Mouse (Mus musculus) ovary, postnatal 36 days (tissue): ENCODE data around the gene Krt76.

Source experiments
- DNase-seq: peaks from one replicate; pipeline ENCODE4 v3.0.0; 2022; ENCODE audit warnings: low spot score, mixed read lengths

Gene Krt76

GRCm38 (mm10) chr15:101860421-101861130 lies 32.1 kb downstream of the Krt76 start:
- peak; percentile 28 for DNase-seq

DNA sequence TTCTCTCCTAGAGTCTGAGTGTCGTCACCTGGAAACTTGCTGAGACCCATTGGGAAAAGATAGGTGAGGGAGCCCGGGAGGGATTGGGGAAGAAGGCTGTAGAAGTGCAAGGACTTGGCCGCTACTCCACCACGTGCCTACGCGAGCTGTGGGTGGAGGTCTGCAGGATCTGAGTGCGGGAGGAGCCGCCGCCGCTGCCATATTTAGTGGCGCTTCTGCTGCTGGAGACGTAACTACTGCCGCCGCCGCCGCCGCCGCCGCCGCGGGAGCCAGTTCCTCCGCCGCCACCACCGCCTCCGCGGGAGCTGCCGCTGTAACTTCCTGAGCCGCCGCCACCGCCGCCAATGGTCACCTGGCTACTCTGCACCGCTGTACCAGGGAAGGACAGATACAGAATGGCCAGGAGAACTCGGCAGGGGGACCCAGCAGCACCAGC lies 33.0 kb downstream of the Krt76 start:
- DNase-seq: peak; percentile 50

DNA sequence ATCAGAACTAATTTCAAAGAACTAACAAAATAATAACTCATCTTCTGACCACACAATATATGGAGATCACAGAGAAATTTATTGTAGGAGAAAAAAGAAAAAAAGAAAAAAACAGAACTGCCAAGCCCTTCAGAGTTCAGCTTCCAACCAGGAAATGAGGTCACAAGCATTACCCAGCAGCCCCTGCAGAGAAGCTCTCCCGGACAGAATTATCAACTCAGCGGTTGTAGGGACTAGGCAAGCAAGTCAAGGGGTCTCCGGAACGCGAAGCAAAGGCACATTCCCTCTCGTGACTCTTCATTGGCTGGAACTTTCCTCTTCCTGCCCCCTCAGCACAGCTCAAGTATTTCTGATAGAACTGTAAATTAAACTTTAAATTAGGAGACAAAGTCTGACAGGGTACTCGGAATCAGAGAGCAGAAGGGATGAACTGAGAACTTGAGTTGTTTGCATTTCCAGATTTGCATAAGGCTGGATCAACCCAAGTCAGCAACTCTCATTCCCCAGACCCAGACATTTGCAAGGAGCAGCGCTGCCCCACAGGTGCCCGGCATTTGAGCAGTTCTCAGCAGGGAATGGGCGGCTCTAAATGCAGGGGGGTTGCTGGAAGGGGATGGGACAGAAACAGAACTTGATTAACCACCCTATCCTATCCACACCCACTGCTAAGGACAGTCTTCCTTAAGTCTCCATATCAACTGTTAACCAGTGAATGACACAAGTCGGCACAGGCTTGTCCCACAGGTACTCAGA lies 33.9 kb downstream of the Krt76 start:
- DNase-seq: no peak

GRCm38 (mm10) chr15:101856696-101857095 lies 36.0 kb downstream of the Krt76 start:
- no peak for DNase-seq

DNA sequence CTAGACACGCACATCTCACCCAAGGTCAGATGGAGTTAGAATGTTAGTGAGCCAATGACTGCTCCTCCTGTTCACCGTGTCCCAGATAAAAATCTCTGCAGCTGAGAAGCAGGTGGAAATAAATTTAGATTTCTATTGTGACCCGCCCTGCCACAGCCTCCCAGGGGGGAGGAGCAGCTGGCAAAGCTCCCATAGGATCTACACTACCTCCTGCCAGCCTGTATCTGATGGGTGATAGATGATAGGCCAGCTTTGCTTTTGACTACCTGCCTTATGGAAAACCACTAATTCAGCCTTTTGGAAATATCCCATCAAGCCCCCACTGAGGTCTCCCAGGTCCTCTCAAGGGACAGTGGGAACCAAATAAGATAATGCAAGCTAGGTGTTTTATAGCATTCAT lies 37.0 kb downstream of the Krt76 start:
- DNase-seq: no peak

- no peak for DNase-seq
Observed at GRCm38 (mm10) chr15:101854294-101854693, 38.4 kb downstream of the Krt76 start.

GRCm38 (mm10) chr15:101852571-101852970 lies 40.1 kb downstream of the Krt76 start:
- no peak for DNase-seq

DNA sequence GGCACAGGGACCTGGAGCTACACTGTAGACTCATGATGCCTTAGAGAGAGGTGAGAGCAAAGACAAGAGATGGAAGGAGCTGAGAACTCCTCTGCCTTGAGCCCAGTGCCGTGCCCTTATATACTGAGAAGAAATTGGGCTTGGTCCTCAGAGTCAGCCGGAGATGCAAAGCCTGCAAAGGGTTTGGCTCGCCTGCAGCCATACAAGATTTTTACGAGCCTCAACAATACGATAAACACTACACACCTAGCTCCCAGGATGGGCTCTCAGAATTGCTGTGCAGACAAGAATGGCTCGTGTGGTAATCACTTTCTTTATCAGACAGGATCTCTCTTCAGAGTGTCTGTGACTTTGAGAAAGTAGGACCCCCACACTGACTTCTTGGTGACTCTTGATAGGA lies 42.0 kb downstream of the Krt76 start, which contains the start of gene Krt1:
Gene Krt1, minus strand, starts transcription at position 101 of the 400 bp plus-strand sequence.
- DNase-seq: no peak

- peak; percentile 58 for DNase-seq
Observed at GRCm38 (mm10) chr15:101845971-101846403, 46.7 kb downstream of the Krt76 start.

- no peak for DNase-seq
Observed at GRCm38 (mm10) chr15:101843192-101843591, 49.5 kb downstream of the Krt76 start.

GRCm38 (mm10) chr15:101834784-101835328 lies 57.9 kb downstream of the Krt76 start:
- DNase-seq: no peak
